Mouse (Mus musculus) right cerebral cortex, postnatal 10 days (tissue): ENCODE data around the gene Mrc2.

ENCODE experiments used
- DNase-seq, 2 experiments: peaks; one replicate each; pipeline ENCODE4 v3.0.0; 2021; ENCODE audit warnings: low spot score in 2 of 2

Gene Mrc2

GRCm38 (mm10) chr11:105310197-105310596 is 17.8 kb downstream of the Mrc2 start:
- no peak for DNase-seq

- peak in 1 of 2 experiments; percentile 41 for DNase-seq
Observed at GRCm38 (mm10) chr11:105311291-105311975, 19.0 kb downstream of the Mrc2 start.

GRCm38 (mm10) chr11:105312311-105312942 is 20.0 kb downstream of the Mrc2 start:
- DNase-seq: peak in 1 of 2 experiments; percentile 41

- DNase-seq: no peak
Observed at GRCm38 (mm10) chr11:105312972-105313632, 20.7 kb downstream of the Mrc2 start.

GRCm38 (mm10) chr11:105313633-105314014 is 21.2 kb downstream of the Mrc2 start:
- no peak for DNase-seq

GRCm38 (mm10) chr11:105315296-105315695 is 22.9 kb downstream of the Mrc2 start:
- no peak for DNase-seq

- DNase-seq: no peak
Observed at GRCm38 (mm10) chr11:105316121-105316520, 23.7 kb downstream of the Mrc2 start.

GRCm38 (mm10) chr11:105317769-105318168 is 25.3 kb downstream of the Mrc2 start:
- DNase-seq: no peak

GRCm38 (mm10) chr11:105321090-105321489 is 28.6 kb downstream of the Mrc2 start:
- DNase-seq: no peak

GRCm38 (mm10) chr11:105323530-105323929 is 31.1 kb downstream of the Mrc2 start:
- DNase-seq: no peak

GRCm38 (mm10) chr11:105327101-105327500 is 34.7 kb downstream of the Mrc2 start:
- DNase-seq: no peak

GRCm38 (mm10) chr11:105329962-105330361 is 37.5 kb downstream of the Mrc2 start:
- no peak for DNase-seq

GRCm38 (mm10) chr11:105331129-105331528 is 38.7 kb downstream of the Mrc2 start:
- DNase-seq: no peak

- DNase-seq: no peak
Observed at GRCm38 (mm10) chr11:105331732-105332131, 39.3 kb downstream of the Mrc2 start.

- DNase-seq: peak; percentile 71 to 77
Observed at GRCm38 (mm10) chr11:105332468-105332867, 40.0 kb downstream of the Mrc2 start.

- DNase-seq: no peak
Observed at GRCm38 (mm10) chr11:105333867-105334670, 41.6 kb downstream of the Mrc2 start.

- DNase-seq: peak in 1 of 2 experiments; percentile 69
Observed at GRCm38 (mm10) chr11:105338596-105339390, 46.4 kb downstream of the Mrc2 start.

- no peak for DNase-seq
Observed at GRCm38 (mm10) chr11:105345284-105345683, 52.8 kb downstream of the Mrc2 start.

- DNase-seq: peak; percentile 89 to 95
Observed at GRCm38 (mm10) chr11:105347162-105348161, 55.0 kb downstream of the Mrc2 start.

GRCm38 (mm10) chr11:105348495-105348982 is 56.1 kb downstream of the Mrc2 start:
- DNase-seq: no peak
